Mouse (Mus musculus) forebrain, postnatal 0 days (tissue): ENCODE results near the gene Hcn4. TPM values are rescaled to one million over a fixed set of nuclear protein-coding genes. Genes with fewer than 3 reads are reported as not detected.

ENCODE experiments used
- ATAC-seq: fragments of 200-750 bp; cut with Nextera tagmentation; 2 replicates; pipeline ENCODE4 v1.8.0; 2017; ENCODE audit warnings: mild to moderate bottlenecking, moderate library complexity
- DNase-seq: peaks from one replicate; pipeline ENCODE4 v3.0.0-alpha.2; 2015
- H3K27ac ChIP-seq: fragments of 300-500 bp; sonication (generic); 2 replicates; pipeline ENCODE4 v1.5.1; 2014; ENCODE audit warnings: low read depth, mild to moderate bottlenecking, antibody characterized with exemption, low read length, moderate library complexity, mixed read lengths
- H3K27me3 ChIP-seq: fragments of 300-500 bp; sonication (generic); 2 replicates; pipeline ENCODE4 v1.6.1; 2014; ENCODE audit warnings: mild to moderate bottlenecking, low read length, mixed read lengths; ENCODE audit not compliant: insufficient read depth
- H3K36me3 ChIP-seq: fragments of 300-500 bp; sonication (generic); 2 replicates; pipeline ENCODE4 v1.6.1; 2014; ENCODE audit warnings: mild to moderate bottlenecking, moderate library complexity; ENCODE audit not compliant: insufficient read depth
- H3K4me1 ChIP-seq: fragments of 300-500 bp; sonication (generic); 2 replicates; pipeline ENCODE4 v1.6.1; 2014; ENCODE audit warnings: antibody characterized with exemption; ENCODE audit not compliant: insufficient read depth
- H3K4me2 ChIP-seq: fragments of 300-500 bp; sonication (generic); 2 replicates; pipeline ENCODE4 v1.6.1; 2014; ENCODE audit warnings: low read depth, mild to moderate bottlenecking, moderate library complexity
- H3K4me3 ChIP-seq: fragments of 300-500 bp; sonication (generic); 2 replicates; pipeline ENCODE4 v1.5.1; 2014; ENCODE audit warnings: low read depth, low read length, mixed read lengths
- H3K9ac ChIP-seq: fragments of 300-500 bp; sonication (generic); 2 replicates; pipeline ENCODE4 v1.6.1; 2014; ENCODE audit warnings: mild to moderate bottlenecking
- H3K9me3 ChIP-seq: fragments of 300-500 bp; sonication (generic); 2 replicates; pipeline ENCODE4 v1.6.1; 2016; ENCODE audit warnings: low read length
- CTCF ChIP-seq: sonication (generic); IDR thresholded peaks from 2 replicates; pipeline ENCODE4 v1.5.1; 2016; ENCODE audit warnings: antibody characterized with exemption, control low read depth, low read depth
- whole genome bisulfite sequencing: fragments of 180-500 bp; shearing (Covaris S2); extraction: QIAGEN DNeasy Blood & Tissue Kit; methylation state at CpG from one replicate; pipeline ENCODE4 v1.1.7; 2014; 5-methylcytosine and 5-hydroxymethylcytosine counted together
- polyA plus RNA-seq: library from polyadenylated mRNA; unstranded; fragments of >200 nt; fragmentation: Nextera tagmentation; extraction: Ambion mirVana; gene quantifications from 2 replicates; pipeline ENCODE4 v1.2.1, GENCODE M21; 2015
- total RNA-seq: library from RNA; depleted of rRNA; stranded (reverse); fragments of >200 nt; gene quantifications from 2 replicates; pipeline ENCODE4 v1.2.3, GENCODE M21; 2014; rRNA removed

Hcn4 gene
- total RNA-seq (18.9 and 26.9 TPM in 2 replicates), polyA plus RNA-seq (2.9 and 4.1 TPM in 2 replicates)

GRCm38 (mm10) chr9:58823139-58823917 lies at the start of gene Hcn4:
Gene Hcn4, plus strand, starts transcription at chr9:58823412.
- peak within 1 kb of the TSS; percentile 80 for H3K4me3 ChIP-seq
- peak within 1 kb of the TSS; percentile 94 for H3K27ac ChIP-seq
- H3K4me1 ChIP-seq: peaks cover 22% of the 10 kb centered on the region; the same call in 1 of the 2 replicates
- DNase-seq: peak; percentile 69
- H3K9me3 ChIP-seq: no peaks in the 10 kb centered on the region
- 4% methylated on average over 79 of the region's 95 CpGs for WGBS
- H3K4me2 ChIP-seq: peak within 1 kb of the TSS; percentile 87
- no peaks in the 10 kb centered on the region for H3K36me3 ChIP-seq
- ATAC-seq: peak; percentile 28; the same call in 1 of the 2 replicates
- no peak for TF ChIP-seq CTCF
- peaks cover 12% of the 10 kb centered on the region; the same call in 1 of the 2 replicates for H3K27me3 ChIP-seq
- peak within 1 kb of the TSS; percentile 91 for H3K9ac ChIP-seq

GRCm38 (mm10) chr9:58774761-58775160 lies 48.5 kb upstream of the Hcn4 start:
- H3K9ac ChIP-seq: no peak overlapping the region
- H3K27ac ChIP-seq: no peak overlapping the region
- TF ChIP-seq CTCF: no peak

GRCm38 (mm10) chr9:58775363-58775762 lies 47.8 kb upstream of the Hcn4 start:
- peak; percentile 37; the same call in 1 of the 2 replicates for TF ChIP-seq CTCF
- DNase-seq (no peak), ATAC-seq (no peak)
- H3K36me3 ChIP-seq: no peaks in the 10 kb centered on the region
- no peaks in the 10 kb centered on the region for H3K4me1 ChIP-seq
- 13% methylated on average over 2 of the region's 2 CpGs for WGBS
- H3K4me2 ChIP-seq: no peak overlapping the region
- H3K9ac ChIP-seq: no peak overlapping the region
- H3K27ac ChIP-seq: no peak overlapping the region
- H3K9me3 ChIP-seq: no peaks in the 10 kb centered on the region
- H3K27me3 ChIP-seq: no peaks in the 10 kb centered on the region
- no peak overlapping the region for H3K4me3 ChIP-seq

More at GRCm38 (mm10) chr9:58774761-58775160, 48.5 kb upstream of the Hcn4 start:
- Histone ChIP-seq H3K9me3 (no peaks in the 10 kb centered on the region), H3K4me3 (no peak overlapping the region), H3K4me1 (no peaks in the 10 kb centered on the region), H3K36me3 (no peaks in the 10 kb centered on the region), H3K27me3 (no peaks in the 10 kb centered on the region), H3K4me2 (no peak overlapping the region)
- DNase-seq (no peak), ATAC-seq (no peak)
- 53% methylated on average over 3 of the region's 3 CpGs for WGBS

GRCm38 (mm10) chr9:58789476-58789875 lies 33.7 kb upstream of the Hcn4 start:
- TF ChIP-seq CTCF: no peak
- no peak overlapping the region for H3K27ac ChIP-seq
- WGBS: 85% methylated on average over 3 of the region's 3 CpGs
- H3K4me3 ChIP-seq: no peak overlapping the region
- H3K4me2 ChIP-seq: no peak overlapping the region
- H3K27me3 ChIP-seq: no peaks in the 10 kb centered on the region
- no peak for DNase-seq
- no peaks in the 10 kb centered on the region for H3K4me1 ChIP-seq
- no peak for ATAC-seq
- H3K9ac ChIP-seq: no peak overlapping the region
- H3K36me3 ChIP-seq: no peaks in the 10 kb centered on the region
- H3K9me3 ChIP-seq: no peaks in the 10 kb centered on the region

- Histone ChIP-seq H3K4me2 (no peak overlapping the region), H3K27me3 (no peaks in the 10 kb centered on the region), H3K4me3 (no peak overlapping the region), H3K4me1 (no peaks in the 10 kb centered on the region), H3K9ac (no peak overlapping the region), H3K27ac (no peak overlapping the region), H3K9me3 (no peaks in the 10 kb centered on the region), H3K36me3 (no peaks in the 10 kb centered on the region)
- DNase-seq: no peak
- ATAC-seq: no peak
- WGBS: 67% methylated on average over 7 of the region's 7 CpGs
- TF ChIP-seq CTCF: no peak
Measured at GRCm38 (mm10) chr9:58798155-58798554, 25.1 kb upstream of the Hcn4 start.

GRCm38 (mm10) chr9:58801441-58801840 lies 21.8 kb upstream of the Hcn4 start:
- 90% methylated on average over 2 of the region's 2 CpGs for WGBS
- H3K27me3 ChIP-seq: no peaks in the 10 kb centered on the region
- no peak for TF ChIP-seq CTCF
- H3K4me3 ChIP-seq: no peak overlapping the region
- H3K4me2 ChIP-seq: no peak overlapping the region
- H3K27ac ChIP-seq: no peak overlapping the region
- H3K36me3 ChIP-seq: no peaks in the 10 kb centered on the region
- no peaks in the 10 kb centered on the region for H3K9me3 ChIP-seq
- DNase-seq: no peak
- no peak for ATAC-seq
- H3K9ac ChIP-seq: no peak overlapping the region
- peaks cover 8% of the 10 kb centered on the region for H3K4me1 ChIP-seq

GRCm38 (mm10) chr9:58802294-58802693 lies 20.9 kb upstream of the Hcn4 start:
- no peak overlapping the region for H3K4me3 ChIP-seq
- WGBS: 68% methylated on average over 4 of the region's 4 CpGs
- peaks cover 8% of the 10 kb centered on the region for H3K4me1 ChIP-seq
- H3K4me2 ChIP-seq: no peak overlapping the region
- no peaks in the 10 kb centered on the region for H3K9me3 ChIP-seq
- peaks cover 7% of the 10 kb centered on the region for H3K27me3 ChIP-seq
- ATAC-seq (no peak), DNase-seq (no peak)
- H3K9ac ChIP-seq: no peak overlapping the region
- H3K36me3 ChIP-seq: no peaks in the 10 kb centered on the region
- H3K27ac ChIP-seq: no peak overlapping the region
- TF ChIP-seq CTCF: no peak
